Mouse (Mus musculus) cortical plate, adult 2 months (tissue): ENCODE results near the gene Rsph9. TPM values are rescaled to one million over a fixed set of nuclear protein-coding genes. Genes with fewer than 3 reads are reported as not detected.

Source experiments
- H3K27ac ChIP-seq: fragments of 200-500 bp; 2 replicates; pipeline ENCODE4 v1.5.1; 2012; ENCODE audit warnings: low read length, control low read depth, inconsistent platforms; ENCODE audit not compliant: insufficient read depth
- H3K4me1 ChIP-seq: fragments of 200-500 bp; 2 replicates; pipeline ENCODE4 v1.6.1; 2011; ENCODE audit warnings: low read length; ENCODE audit not compliant: control insufficient read depth, insufficient read depth
- H3K4me3 ChIP-seq: fragments of 200-500 bp; 2 replicates; pipeline ENCODE4 v1.5.1; 2011; ENCODE audit warnings: mild to moderate bottlenecking, low read length, control low read depth; ENCODE audit not compliant: insufficient read depth
- CTCF ChIP-seq: fragments of 200-500 bp; IDR thresholded peaks from 2 replicates; pipeline ENCODE4 v1.5.1; 2011; ENCODE audit warnings: mild to moderate bottlenecking, control low read depth, low read length; ENCODE audit not compliant: insufficient read depth; ENCODE audit errors: extremely low read depth
- POLR2A ChIP-seq: fragments of 200-500 bp; IDR thresholded peaks from 2 replicates; pipeline ENCODE4 v1.6.1; 2011; ENCODE audit warnings: mild to moderate bottlenecking, low read length, control low read depth; ENCODE audit not compliant: insufficient read depth; ENCODE audit errors: extremely low read depth
- polyA plus RNA-seq: library from polyadenylated mRNA; depleted of rRNA; stranded (reverse); fragments of >200 nt; gene quantifications from 2 replicates; pipeline ENCODE4 v1.2.3, GENCODE M21; 2012

The Rsph9 gene
- polyA plus RNA-seq, 1 experiment: 29.9 TPM

GRCm38 (mm10) chr17:46123953-46124700 is 19.9 kb downstream of the Rsph9 start:
- Histone ChIP-seq H3K4me3 (no peak overlapping the region), H3K27ac (no peak overlapping the region), H3K4me1 (peaks cover 7% of the 10 kb centered on the region)
- no peak for TF ChIP-seq POLR2A
- no peak for TF ChIP-seq CTCF

- H3K27ac ChIP-seq: no peak overlapping the region
- H3K4me3 ChIP-seq: no peak overlapping the region
- H3K4me1 ChIP-seq: peaks cover 7% of the 10 kb centered on the region
- TF ChIP-seq POLR2A (no peak), CTCF (no peak)
Observed at GRCm38 (mm10) chr17:46123285-46123684, 20.7 kb downstream of the Rsph9 start.

GRCm38 (mm10) chr17:46122791-46123190 is 21.2 kb downstream of the Rsph9 start:
- TF ChIP-seq CTCF (no peak), POLR2A (no peak)
- Histone ChIP-seq H3K4me3 (no peak overlapping the region), H3K4me1 (peaks cover 7% of the 10 kb centered on the region)

GRCm38 (mm10) chr17:46119641-46120040 is 24.4 kb downstream of the Rsph9 start:
- TF ChIP-seq POLR2A: no peak
- TF ChIP-seq CTCF: no peak
- no peak overlapping the region for H3K27ac ChIP-seq
- H3K4me1 ChIP-seq: peaks cover 8% of the 10 kb centered on the region
- H3K4me3 ChIP-seq: no peak overlapping the region

More at GRCm38 (mm10) chr17:46122791-46123190, 21.2 kb downstream of the Rsph9 start:
- H3K27ac ChIP-seq: no peak overlapping the region

GRCm38 (mm10) chr17:46118423-46118850 is 25.6 kb downstream of the Rsph9 start:
- Histone ChIP-seq H3K27ac (no peak overlapping the region), H3K4me1 (peaks cover 8% of the 10 kb centered on the region), H3K4me3 (no peak overlapping the region)
- TF ChIP-seq CTCF (no peak), POLR2A (no peak)

GRCm38 (mm10) chr17:46117623-46118422 is 26.2 kb downstream of the Rsph9 start:
- H3K4me3 ChIP-seq: no peak overlapping the region
- TF ChIP-seq POLR2A: no peak
- no peak for TF ChIP-seq CTCF
- H3K4me1 ChIP-seq: peaks cover 8% of the 10 kb centered on the region
- no peak overlapping the region for H3K27ac ChIP-seq

GRCm38 (mm10) chr17:46116881-46117280 is 27.1 kb downstream of the Rsph9 start:
- Histone ChIP-seq H3K4me3 (no peak overlapping the region), H3K4me1 (peaks cover 8% of the 10 kb centered on the region), H3K27ac (no peak overlapping the region)
- TF ChIP-seq POLR2A: no peak
- no peak for TF ChIP-seq CTCF

GRCm38 (mm10) chr17:46116138-46116537 is 27.9 kb downstream of the Rsph9 start:
- H3K4me3 ChIP-seq: no peak overlapping the region
- TF ChIP-seq CTCF (no peak), POLR2A (no peak)
- H3K27ac ChIP-seq: no peak overlapping the region
- H3K4me1 ChIP-seq: peaks cover 8% of the 10 kb centered on the region

- peaks cover 8% of the 10 kb centered on the region for H3K4me1 ChIP-seq
- H3K4me3 ChIP-seq: no peak overlapping the region
- TF ChIP-seq CTCF (no peak), POLR2A (no peak)
Observed at GRCm38 (mm10) chr17:46115489-46115888, 28.5 kb downstream of the Rsph9 start.

More at GRCm38 (mm10) chr17:46115489-46115888, 28.5 kb downstream of the Rsph9 start:
- H3K27ac ChIP-seq: no peak overlapping the region
